Mouse (Mus musculus): ENCODE measurements around the gene Akr1b10. TPM values are rescaled to one million over a fixed set of nuclear protein-coding genes. Genes with fewer than 3 reads are reported as not detected.
"Not testable (repeated sequence)": the region's sequence is repeated elsewhere in the genome, so short reads cannot be mapped to it uniquely, and the experiment has no call there.

Gene Akr1b10
- polyA plus RNA-seq, 1 experiment: 16.9 TPM

- Histone ChIP-seq H3K4me1 (ENCODE audit: control insufficient read depth, insufficient read depth, low read length) (no peaks in the 10 kb centered on the region), H3K27ac (ENCODE audit: insufficient read depth, low read length) (no peak overlapping the region), H3K4me3 (ENCODE audit: low read depth, low read length) (no peak overlapping the region), H3K27me3 (ENCODE audit: control insufficient read depth, insufficient read depth, low read length, poor library complexity, severe bottlenecking) (no peaks in the 10 kb centered on the region), H3K9me3 (replicated peaks; ENCODE audit: control insufficient read depth, insufficient read depth, low read length, poor library complexity, severe bottlenecking) (no peaks in the 10 kb centered on the region; the same call in 1 of the 2 replicates), H3K36me3 (ENCODE audit: control insufficient read depth, insufficient read depth, low read length, poor library complexity, severe bottlenecking) (no peaks in the 10 kb centered on the region), H3K9ac (ENCODE audit: low read depth, poor library complexity, severe bottlenecking) (no peak overlapping the region)
- TF ChIP-seq CTCF (IDR thresholded peaks at IDR 0.05; ENCODE audit: low read depth, low read length) (no peak), POLR2A (IDR thresholded peaks at IDR 0.05; ENCODE audit: insufficient read depth, low read length) (no peak), EP300 (IDR thresholded peaks at IDR 0.05; ENCODE audit: insufficient read depth, low read depth, low read length) (no peak)
Measured at GRCm38 (mm10) chr6:34406746-34407145, 22.7 kb downstream of the Akr1b10 start.

GRCm38 (mm10) chr6:34407403-34407802 is 23.4 kb downstream of the Akr1b10 start:
- no peaks in the 10 kb centered on the region; the same call in 1 of the 2 replicates for H3K9me3 ChIP-seq (replicated peaks; ENCODE audit: control insufficient read depth, insufficient read depth, low read length, poor library complexity, severe bottlenecking)
- no peak overlapping the region for H3K27ac ChIP-seq (ENCODE audit: insufficient read depth, low read length)
- H3K4me1 ChIP-seq (ENCODE audit: control insufficient read depth, insufficient read depth, low read length): no peaks in the 10 kb centered on the region
- no peaks in the 10 kb centered on the region for H3K27me3 ChIP-seq (ENCODE audit: control insufficient read depth, insufficient read depth, low read length, poor library complexity, severe bottlenecking)
- no peak overlapping the region for H3K9ac ChIP-seq (ENCODE audit: low read depth, poor library complexity, severe bottlenecking)
- H3K36me3 ChIP-seq (ENCODE audit: control insufficient read depth, insufficient read depth, low read length, poor library complexity, severe bottlenecking): no peaks in the 10 kb centered on the region
- H3K4me3 ChIP-seq (ENCODE audit: low read depth, low read length): no peak overlapping the region
- no peak for TF ChIP-seq POLR2A (IDR thresholded peaks at IDR 0.05; ENCODE audit: insufficient read depth, low read length)
- no peak for TF ChIP-seq CTCF (IDR thresholded peaks at IDR 0.05; ENCODE audit: low read depth, low read length)
- no peak for TF ChIP-seq EP300 (IDR thresholded peaks at IDR 0.05; ENCODE audit: insufficient read depth, low read depth, low read length)

- no peak within 1 kb of the TSS for H3K27ac ChIP-seq (ENCODE audit: insufficient read depth, low read length)
- no peaks in the 10 kb centered on the region for H3K36me3 ChIP-seq (ENCODE audit: control insufficient read depth, insufficient read depth, low read length, poor library complexity, severe bottlenecking)
- H3K27me3 ChIP-seq (ENCODE audit: control insufficient read depth, insufficient read depth, low read length, poor library complexity, severe bottlenecking): no peaks in the 10 kb centered on the region
- no peaks in the 10 kb centered on the region for H3K4me1 ChIP-seq (ENCODE audit: control insufficient read depth, insufficient read depth, low read length)
- no peak within 1 kb of the TSS for H3K4me3 ChIP-seq (ENCODE audit: low read depth, low read length)
- no peak within 1 kb of the TSS for H3K9ac ChIP-seq (ENCODE audit: low read depth, poor library complexity, severe bottlenecking)
- TF ChIP-seq CTCF (IDR thresholded peaks at IDR 0.05; ENCODE audit: low read depth, low read length): no peak
- no peak for TF ChIP-seq EP300 (IDR thresholded peaks at IDR 0.05; ENCODE audit: insufficient read depth, low read depth, low read length)
- TF ChIP-seq POLR2A (IDR thresholded peaks at IDR 0.05; ENCODE audit: insufficient read depth, low read length): no peak
- H3K9me3 ChIP-seq (replicated peaks; ENCODE audit: control insufficient read depth, insufficient read depth, low read length, poor library complexity, severe bottlenecking): no peaks in the 10 kb centered on the region
Measured at GRCm38 (mm10) chr6:34412023-34412422, 28.0 kb downstream of the Akr1b10 start, which contains the start of gene Akr1b7. Akr1b7 (plus strand) TSS chr6:34412334.

- Histone ChIP-seq H3K4me1 (ENCODE audit: control insufficient read depth, insufficient read depth, low read length) (no peaks in the 10 kb centered on the region), H3K4me3 (ENCODE audit: low read depth, low read length) (no peak overlapping the region), H3K36me3 (ENCODE audit: control insufficient read depth, insufficient read depth, low read length, poor library complexity, severe bottlenecking) (no peaks in the 10 kb centered on the region), H3K9me3 (replicated peaks; ENCODE audit: control insufficient read depth, insufficient read depth, low read length, poor library complexity, severe bottlenecking) (no peaks in the 10 kb centered on the region), H3K9ac (ENCODE audit: low read depth, poor library complexity, severe bottlenecking) (no peak overlapping the region), H3K27me3 (ENCODE audit: control insufficient read depth, insufficient read depth, low read length, poor library complexity, severe bottlenecking) (no peaks in the 10 kb centered on the region), H3K27ac (ENCODE audit: insufficient read depth, low read length) (no peak overlapping the region)
- no peak for TF ChIP-seq CTCF (IDR thresholded peaks at IDR 0.05; ENCODE audit: low read depth, low read length)
- no peak for TF ChIP-seq POLR2A (IDR thresholded peaks at IDR 0.05; ENCODE audit: insufficient read depth, low read length)
- no peak for TF ChIP-seq EP300 (IDR thresholded peaks at IDR 0.05; ENCODE audit: insufficient read depth, low read depth, low read length)
Measured at GRCm38 (mm10) chr6:34412688-34413087, 28.7 kb downstream of the Akr1b10 start.

GRCm38 (mm10) chr6:34413386-34413785 is 29.4 kb downstream of the Akr1b10 start:
- not testable (repeated sequence) for H3K9ac ChIP-seq (ENCODE audit: low read depth, poor library complexity, severe bottlenecking); H3K9me3 ChIP-seq (replicated peaks; ENCODE audit: control insufficient read depth, insufficient read depth, low read length, poor library complexity, severe bottlenecking); H3K27ac ChIP-seq (ENCODE audit: insufficient read depth, low read length); H3K27me3 ChIP-seq (ENCODE audit: control insufficient read depth, insufficient read depth, low read length, poor library complexity, severe bottlenecking); H3K4me3 ChIP-seq (ENCODE audit: low read depth, low read length); H3K36me3 ChIP-seq (ENCODE audit: control insufficient read depth, insufficient read depth, low read length, poor library complexity, severe bottlenecking); H3K4me1 ChIP-seq (ENCODE audit: control insufficient read depth, insufficient read depth, low read length)

GRCm38 (mm10) chr6:34416521-34416920 is 32.5 kb downstream of the Akr1b10 start:
- H3K9me3 ChIP-seq (replicated peaks; ENCODE audit: control insufficient read depth, insufficient read depth, low read length, poor library complexity, severe bottlenecking): no peaks in the 10 kb centered on the region
- H3K9ac ChIP-seq (ENCODE audit: low read depth, poor library complexity, severe bottlenecking): no peak overlapping the region
- no peaks in the 10 kb centered on the region for H3K36me3 ChIP-seq (ENCODE audit: control insufficient read depth, insufficient read depth, low read length, poor library complexity, severe bottlenecking)
- no peaks in the 10 kb centered on the region for H3K4me1 ChIP-seq (ENCODE audit: control insufficient read depth, insufficient read depth, low read length)
- no peak overlapping the region for H3K4me3 ChIP-seq (ENCODE audit: low read depth, low read length)
- no peaks in the 10 kb centered on the region for H3K27me3 ChIP-seq (ENCODE audit: control insufficient read depth, insufficient read depth, low read length, poor library complexity, severe bottlenecking)
- H3K27ac ChIP-seq (ENCODE audit: insufficient read depth, low read length): no peak overlapping the region
- TF ChIP-seq EP300 (IDR thresholded peaks at IDR 0.05; ENCODE audit: insufficient read depth, low read depth, low read length): no peak

Measured in ES-Bruce4 (cell line).